Mouse (Mus musculus): ENCODE measurements around the gene Bcl2l10. TPM values are rescaled to one million over a fixed set of nuclear protein-coding genes. Genes with fewer than 3 reads are reported as not detected.

The Bcl2l10 gene
- polyA plus RNA-seq, 1 experiment = not detected

DNA sequence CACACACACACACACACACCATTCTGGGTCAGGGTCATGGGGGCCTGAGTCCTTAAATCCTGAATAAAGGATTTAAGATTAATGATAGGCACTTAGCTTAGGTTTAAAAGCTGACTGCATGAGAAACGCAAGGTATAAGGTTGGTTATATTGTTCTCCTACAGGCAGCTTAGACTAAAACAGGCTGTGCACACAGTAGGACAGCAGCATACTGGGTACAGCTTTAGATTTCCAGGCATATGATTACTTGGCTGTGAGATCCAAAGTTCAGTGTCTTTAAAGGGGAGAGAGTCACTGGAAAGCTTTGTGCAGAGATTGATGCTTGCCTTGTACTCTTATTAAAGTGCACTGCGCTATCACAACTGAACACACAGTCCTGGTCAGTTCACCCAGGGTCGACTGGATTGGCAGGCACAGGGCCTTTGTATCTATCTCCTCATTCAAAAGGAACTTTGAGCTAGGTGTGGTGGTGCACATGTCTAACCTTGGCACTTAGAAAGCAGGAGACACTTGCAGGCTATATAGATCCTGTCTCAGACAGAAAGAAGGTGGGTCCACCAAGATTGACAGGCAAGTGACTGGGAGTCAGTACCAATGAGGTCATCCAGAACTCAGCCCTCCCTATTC lies 36.9 kb downstream of the Bcl2l10 start:
- no peaks in the 10 kb centered on the region for H3K27me3 ChIP-seq (ENCODE audit: control insufficient read depth, insufficient read depth, insufficient read length)
- H3ac ChIP-seq (ENCODE audit: control insufficient read depth, insufficient read length) = no peak overlapping the region
- H3K4me3 ChIP-seq = no peak overlapping the region
- H3K36me3 ChIP-seq (ENCODE audit: control insufficient read depth, insufficient read depth) = peaks cover 27% of the 10 kb centered on the region
- H3K4me2 ChIP-seq (ENCODE audit: low read depth) = no peak overlapping the region
- H3K79me2 ChIP-seq (ENCODE audit: control insufficient read depth, insufficient read depth) = no peaks in the 10 kb centered on the region
- no peak for TF ChIP-seq MAX (IDR thresholded peaks at IDR 0.05; ENCODE audit: low read depth)
- peak; percentile 78 for TF ChIP-seq POLR2AphosphoS2 (IDR thresholded peaks at IDR 0.05; ENCODE audit: insufficient read length, low read depth)

GRCm38 (mm10) chr9:75385218-75385974 lies 37.8 kb downstream of the Bcl2l10 start:
- peaks cover 35% of the 10 kb centered on the region for H3K36me3 ChIP-seq (ENCODE audit: control insufficient read depth, insufficient read depth)
- TF ChIP-seq E2F4 (IDR thresholded peaks at IDR 0.05; ENCODE audit: insufficient read depth) = no peak
- no peak for TF ChIP-seq TCF12 (IDR thresholded peaks at IDR 0.05; ENCODE audit: insufficient read depth, poor library complexity, severe bottlenecking)
- TF ChIP-seq REST (IDR thresholded peaks at IDR 0.05; ENCODE audit: insufficient read depth, insufficient read length) = no peak
- TF ChIP-seq MAX (IDR thresholded peaks at IDR 0.05; ENCODE audit: low read depth) = no peak
- TF ChIP-seq TCF3 (IDR thresholded peaks at IDR 0.05; ENCODE audit: insufficient read length, low read depth) = no peak
- peak; percentile 63 for TF ChIP-seq POLR2AphosphoS2 (IDR thresholded peaks at IDR 0.05; ENCODE audit: insufficient read length, low read depth)
- TF ChIP-seq USF1 (IDR thresholded peaks at IDR 0.05; ENCODE audit: low read depth) = no peak
- no peaks in the 10 kb centered on the region for H3K79me2 ChIP-seq (ENCODE audit: control insufficient read depth, insufficient read depth)
- no peak overlapping the region for H3ac ChIP-seq (ENCODE audit: control insufficient read depth, insufficient read length)
- H3K4me3 ChIP-seq = no peak overlapping the region
- H3K27me3 ChIP-seq (ENCODE audit: control insufficient read depth, insufficient read depth, insufficient read length) = no peaks in the 10 kb centered on the region
- H3K4me2 ChIP-seq (ENCODE audit: low read depth) = no peak overlapping the region

DNA sequence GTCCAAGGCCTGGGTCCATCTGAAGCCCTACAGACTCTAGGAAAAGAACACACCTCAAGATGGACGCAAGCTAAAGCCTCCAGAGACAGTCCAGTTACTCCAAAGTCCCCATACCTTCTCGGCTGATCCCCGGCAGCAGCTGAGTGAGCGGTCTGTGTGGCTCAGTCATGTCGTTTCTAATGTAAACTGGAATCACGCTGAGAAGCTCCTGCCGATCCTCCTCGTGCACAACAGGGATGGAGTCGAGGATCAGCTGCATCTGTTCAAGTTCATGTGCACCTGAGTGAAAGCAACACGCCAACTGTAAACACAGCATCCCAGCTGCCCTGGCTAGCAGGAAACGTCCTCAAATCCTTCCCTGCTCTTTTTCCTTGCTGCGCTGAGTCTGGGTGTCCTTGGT lies 45.7 kb downstream of the Bcl2l10 start:
- H3K4me3 ChIP-seq = no peak overlapping the region
- TF ChIP-seq SRF (IDR thresholded peaks at IDR 0.05; ENCODE audit: control insufficient read depth, insufficient read length, low read depth) = no peak
- H3ac ChIP-seq (ENCODE audit: control insufficient read depth, insufficient read length) = no peak overlapping the region
- no peaks in the 10 kb centered on the region for H3K27me3 ChIP-seq (ENCODE audit: control insufficient read depth, insufficient read depth, insufficient read length)
- peaks cover 57% of the 10 kb centered on the region for H3K79me2 ChIP-seq (ENCODE audit: control insufficient read depth, insufficient read depth)
- no peak overlapping the region for H3K4me2 ChIP-seq (ENCODE audit: low read depth)
- peaks cover 82% of the 10 kb centered on the region for H3K36me3 ChIP-seq (ENCODE audit: control insufficient read depth, insufficient read depth)

DNA sequence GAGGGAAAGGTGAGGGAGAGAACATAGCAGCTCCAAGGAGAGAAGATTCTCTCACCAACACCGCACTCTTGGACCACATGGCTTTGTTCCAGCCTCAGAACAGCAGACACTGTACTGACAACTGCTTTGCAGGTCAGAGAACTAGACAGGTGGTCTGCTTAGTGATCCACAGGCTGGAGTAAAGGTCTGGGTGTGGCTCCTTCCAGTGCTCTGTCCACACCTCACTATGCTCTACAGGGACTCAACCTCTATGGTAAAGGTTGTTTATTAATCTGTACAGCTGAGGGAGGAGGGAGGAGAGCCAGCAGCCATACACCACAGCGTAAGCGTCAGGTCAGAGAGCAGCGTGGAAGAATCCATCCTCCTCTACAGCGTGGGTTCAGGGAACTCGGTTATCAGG lies 48.4 kb downstream of the Bcl2l10 start:
- Histone ChIP-seq H3K79me2 (ENCODE audit: control insufficient read depth, insufficient read depth) (peaks cover 84% of the 10 kb centered on the region), H3K36me3 (ENCODE audit: control insufficient read depth, insufficient read depth) (peaks cover 63% of the 10 kb centered on the region), H3ac (ENCODE audit: control insufficient read depth, insufficient read length) (no peak overlapping the region), H3K4me2 (ENCODE audit: low read depth) (no peak overlapping the region), H3K27me3 (ENCODE audit: control insufficient read depth, insufficient read depth, insufficient read length) (no peaks in the 10 kb centered on the region), H3K4me3 (no peak overlapping the region)
- TF ChIP-seq CEBPB (IDR thresholded peaks at IDR 0.05; ENCODE audit: insufficient read depth, poor library complexity, severe bottlenecking) (no peak), USF1 (IDR thresholded peaks at IDR 0.05; ENCODE audit: low read depth) (no peak)

DNA sequence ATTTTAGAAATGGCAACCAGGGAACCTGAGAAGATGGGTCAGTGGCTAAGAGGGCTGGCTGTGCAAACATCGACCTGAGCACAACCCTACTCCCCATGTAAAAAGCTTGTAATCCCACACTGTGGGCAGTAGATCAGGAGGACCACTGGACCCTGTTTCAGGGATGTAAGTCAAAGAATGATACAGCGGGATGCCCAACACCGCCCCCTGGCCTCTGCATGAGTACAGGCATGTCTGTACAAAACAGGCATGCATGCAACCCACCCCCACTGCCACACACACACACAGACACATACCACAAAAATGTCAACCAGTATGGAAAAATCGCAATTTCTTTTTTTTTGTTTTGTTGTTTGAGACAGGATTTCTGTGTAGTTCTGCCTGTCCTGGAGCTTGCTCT lies 51.5 kb downstream of the Bcl2l10 start:
- no peaks in the 10 kb centered on the region for H3K27me3 ChIP-seq (ENCODE audit: control insufficient read depth, insufficient read depth, insufficient read length)
- no peak overlapping the region for H3ac ChIP-seq (ENCODE audit: control insufficient read depth, insufficient read length)
- H3K79me2 ChIP-seq (ENCODE audit: control insufficient read depth, insufficient read depth) = peaks cover 100% of the 10 kb centered on the region
- H3K36me3 ChIP-seq (ENCODE audit: control insufficient read depth, insufficient read depth) = peaks cover 39% of the 10 kb centered on the region
- no peak overlapping the region for H3K4me3 ChIP-seq
- H3K4me2 ChIP-seq (ENCODE audit: low read depth) = no peak overlapping the region
- no peak for TF ChIP-seq TCF12 (IDR thresholded peaks at IDR 0.05; ENCODE audit: insufficient read depth, poor library complexity, severe bottlenecking)
- TF ChIP-seq POLR2AphosphoS2 (IDR thresholded peaks at IDR 0.05; ENCODE audit: insufficient read length, low read depth) = no peak
- no peak for TF ChIP-seq MYOD1 (IDR thresholded peaks at IDR 0.05; ENCODE audit: control insufficient read depth in 1 of 3, insufficient read length in 2 of 3, low read depth in 2 of 3)
- TF ChIP-seq MYOG (IDR thresholded peaks at IDR 0.05; ENCODE audit: control insufficient read depth in 1 of 3, insufficient read depth in 1 of 3, insufficient read length in 2 of 3, low read depth in 2 of 3) = no peak
- TF ChIP-seq USF1 (IDR thresholded peaks at IDR 0.05; ENCODE audit: low read depth) = no peak
- TF ChIP-seq E2F4 (IDR thresholded peaks at IDR 0.05; ENCODE audit: insufficient read depth) = no peak

GRCm38 (mm10) chr9:75400639-75401038 lies 53.1 kb downstream of the Bcl2l10 start:
- no peak overlapping the region for H3ac ChIP-seq (ENCODE audit: control insufficient read depth, insufficient read length)
- peaks cover 25% of the 10 kb centered on the region for H3K36me3 ChIP-seq (ENCODE audit: control insufficient read depth, insufficient read depth)
- H3K79me2 ChIP-seq (ENCODE audit: control insufficient read depth, insufficient read depth) = peaks cover 100% of the 10 kb centered on the region
- H3K4me2 ChIP-seq (ENCODE audit: low read depth) = no peak overlapping the region
- H3K27me3 ChIP-seq (ENCODE audit: control insufficient read depth, insufficient read depth, insufficient read length) = no peaks in the 10 kb centered on the region
- H3K4me3 ChIP-seq = no peak overlapping the region
- TF ChIP-seq MYOG (IDR thresholded peaks at IDR 0.05; ENCODE audit: control insufficient read depth in 1 of 3, insufficient read depth in 1 of 3, insufficient read length in 2 of 3, low read depth in 2 of 3) (no peak), POLR2A (IDR thresholded peaks at IDR 0.05; ENCODE audit: insufficient read length, low read depth) (no peak), MYOD1 (IDR thresholded peaks at IDR 0.05; ENCODE audit: control insufficient read depth in 1 of 3, insufficient read length in 2 of 3, low read depth in 2 of 3) (no peak), MAX (IDR thresholded peaks at IDR 0.05; ENCODE audit: low read depth) (no peak), SRF (IDR thresholded peaks at IDR 0.05; ENCODE audit: control insufficient read depth, insufficient read length, low read depth) (no peak), E2F4 (IDR thresholded peaks at IDR 0.05; ENCODE audit: insufficient read depth) (no peak), POLR2AphosphoS2 (IDR thresholded peaks at IDR 0.05; ENCODE audit: insufficient read length, low read depth) (no peak), CEBPB (IDR thresholded peaks at IDR 0.05; ENCODE audit: insufficient read depth, poor library complexity, severe bottlenecking) (no peak), TCF3 (IDR thresholded peaks at IDR 0.05; ENCODE audit: insufficient read length, low read depth) (no peak), USF1 (IDR thresholded peaks at IDR 0.05; ENCODE audit: low read depth) (no peak), TCF12 (IDR thresholded peaks at IDR 0.05; ENCODE audit: insufficient read depth, poor library complexity, severe bottlenecking) (no peak), REST (IDR thresholded peaks at IDR 0.05; ENCODE audit: insufficient read depth, insufficient read length) (no peak)

Measured in myocyte (in vitro differentiated cells).